ENCODE assay signal across 8 mouse cellular contexts in the genomic region with DNA sequence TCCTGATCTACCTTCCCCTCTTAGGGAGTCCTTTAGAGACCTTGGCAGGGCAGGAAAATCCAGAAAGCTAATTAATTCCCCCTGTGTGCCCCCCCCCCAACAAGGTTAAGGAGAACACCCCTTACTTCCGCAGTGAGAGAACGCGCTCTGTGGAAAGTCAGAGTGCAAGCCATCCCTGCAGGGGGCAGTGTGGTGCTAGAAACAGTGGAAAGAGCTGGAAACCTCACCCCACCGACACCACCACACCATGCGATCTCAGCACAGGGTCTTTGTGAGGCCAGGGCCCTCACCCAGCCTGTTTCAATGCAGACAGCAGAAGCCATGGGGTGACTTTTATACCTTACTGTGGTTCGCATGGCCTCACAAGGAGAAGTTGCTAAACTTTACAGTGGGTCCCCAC. TPM values are rescaled to one million over a fixed set of nuclear protein-coding genes. Genes with fewer than 3 reads are reported as not detected.
A peak's percentile ranks its signal among the peaks of the same experiment; 100 is the strongest.
DNase-seq lines count a peak whose midpoint lies in the region; ATAC-seq and TF ChIP-seq lines count a peak whose summit lies in the region.

No protein-coding gene starts in this region.

- H3K9me3 ChIP-seq in CH12.LX (replicated peaks; ENCODE audit: low read length), result no peaks in the 10 kb centered on the region
- no peaks in the 10 kb centered on the region for H3K9me3 ChIP-seq in forebrain, embryonic 13.5 days (replicated peaks)
- H3K9me3 ChIP-seq in lung, embryonic 16.5 days (ENCODE audit: control insufficient read depth, low read length), result no peaks in the 10 kb centered on the region

- in situ Hi-C loops in CH12.LX (cut with MboI; ENCODE audit: low pct_ligation_motif_present, low pct_unique_long_range_greater_than_20kb, low sequenced_read_pairs), result loop anchor here (5.0 to 10.0 kb wide), 2 partner anchors 84 to 227 kb away; no protein-coding TSS in a partner anchor

- ATAC-seq in forebrain, embryonic 13.5 days, result peak; percentile 52
- peak; percentile 73 to 84 for ATAC-seq in hematopoietic stem cell, adult 5-6 weeks (replicated peaks in 1 of 2; ENCODE audit: insufficient read depth in 1 of 2, low FRiP score in 2 of 2, low TSS enrichment in 1 of 2, low read depth in 1 of 2, poor library complexity in 2 of 2, severe bottlenecking in 2 of 2)
- ATAC-seq in lung, embryonic 16.5 days (ENCODE audit: low read depth), result peak; percentile 80

- H3K79me2 ChIP-seq in CH12.LX (replicated peaks; ENCODE audit: control insufficient read depth, extremely low read depth, insufficient read depth, poor library complexity, severe bottlenecking), result no peaks in the 10 kb centered on the region

- WGBS in forebrain, embryonic 13.5 days, result 10% methylated on average over 6 of the region's 6 CpGs
- WGBS in lung, embryonic 16.5 days, result 11% methylated on average over 6 of the region's 6 CpGs

- peaks cover 17% of the 10 kb centered on the region for H3K27me3 ChIP-seq in CH12.LX (replicated peaks)
- H3K27me3 ChIP-seq in forebrain, embryonic 13.5 days, result no peaks in the 10 kb centered on the region
- H3K27me3 ChIP-seq in lung, embryonic 16.5 days (ENCODE audit: control insufficient read depth, insufficient read depth, low read depth, low read length), result 0 out of 2 replicates have a peak, but pooled peaks cover 2% of the 10 kb centered on the region

- peak; percentile 80 for TF ChIP-seq RAD21 in CH12.LX (IDR thresholded peaks at IDR 0.05; ENCODE audit: low read depth, low read length)

- no peak overlapping the region for H3K27ac ChIP-seq in CH12.LX (ENCODE audit: insufficient read depth, low read depth)
- no peak overlapping the region for H3K27ac ChIP-seq in forebrain, embryonic 13.5 days
- no peak overlapping the region for H3K27ac ChIP-seq in lung, embryonic 16.5 days (ENCODE audit: low read length)

- peak; percentile 79 for DNase-seq in CH12.LX (ENCODE audit: extremely low read depth)
- DNase-seq in brain, embryonic 14.5 days (ENCODE audit: low read depth), result peak; percentile 73
- DNase-seq in layer of hippocampus, adult 18-20 months (ENCODE audit: low spot score in 2 of 2), result peak; percentile 67 to 87
- DNase-seq in ovary, postnatal 36 days (ENCODE audit: low spot score), result peak; percentile 80
- DNase-seq in urinary bladder, adult 2 months (ENCODE audit: low spot score), result peak; percentile 72

- no peak overlapping the region for H3K9ac ChIP-seq in CH12.LX (ENCODE audit: insufficient read depth, low read depth)
- H3K9ac ChIP-seq in forebrain, embryonic 13.5 days, result no peak overlapping the region
- H3K9ac ChIP-seq in lung, embryonic 16.5 days (ENCODE audit: low read length), result no peak overlapping the region

- no peak overlapping the region for H3K4me2 ChIP-seq in CH12.LX (ENCODE audit: insufficient read depth, low read depth, poor library complexity, severe bottlenecking)
- H3K4me2 ChIP-seq in forebrain, embryonic 13.5 days, result no peak overlapping the region
- no peak overlapping the region for H3K4me2 ChIP-seq in lung, embryonic 16.5 days (ENCODE audit: low read depth, low read length)

- dilution Hi-C loops in CH12.LX (cut with MboI; ENCODE audit: extremely low pct_ligation_motif_present, extremely low pct_unique_long_range_greater_than_20kb, low sequenced_read_pairs), result no loop called here

- H3K4me3 ChIP-seq in CH12.LX (replicated peaks in 1 of 3; ENCODE audit: low read depth in 2 of 3, low read length in 2 of 3, poor library complexity in 1 of 3), result no peak overlapping the region
- no peak overlapping the region for H3K4me3 ChIP-seq in forebrain, embryonic 13.5 days
- H3K4me3 ChIP-seq in lung, embryonic 16.5 days (ENCODE audit: low read length), result no peak overlapping the region

- peaks cover 0 to 7% of the 10 kb centered on the region in 2 experiments; a peak in 2 of 4 replicates for H3K4me1 ChIP-seq in CH12.LX (ENCODE audit: control insufficient read depth in 1 of 2, insufficient read depth in 2 of 2)
- H3K4me1 ChIP-seq in forebrain, embryonic 13.5 days, result no peaks in the 10 kb centered on the region
- H3K4me1 ChIP-seq in lung, embryonic 16.5 days (replicated peaks; ENCODE audit: control insufficient read depth, insufficient read depth, low read length), result peaks cover 8% of the 10 kb centered on the region; the same call in 1 of the 2 replicates

- no peaks in the 10 kb centered on the region for H3K36me3 ChIP-seq in CH12.LX (replicated peaks in 1 of 2; ENCODE audit: control insufficient read depth in 1 of 2, insufficient read depth in 1 of 2, low read length in 1 of 2)
- 0 out of 2 replicates have a peak, but pooled peaks cover 1% of the 10 kb centered on the region for H3K36me3 ChIP-seq in forebrain, embryonic 13.5 days (ENCODE audit: poor library complexity, severe bottlenecking)
- H3K36me3 ChIP-seq in lung, embryonic 16.5 days (ENCODE audit: control insufficient read depth, insufficient read depth, low read length), result no peaks in the 10 kb centered on the region

- TF ChIP-seq POLR2A in CH12.LX (IDR thresholded peaks at IDR 0.05; ENCODE audit: low read depth, low read length), result no peak
- no peak for TF ChIP-seq POLR2A in brain, embryonic 14.5 days (IDR thresholded peaks at IDR 0.05; ENCODE audit: borderline replicate concordance, extremely low read depth, insufficient read depth, insufficient read length, poor library complexity, severe bottlenecking)

- TF ChIP-seq EP300 in CH12.LX (IDR thresholded peaks at IDR 0.05; ENCODE audit: low read length), result no peak

- peak; percentile 41 to 71 for TF ChIP-seq CTCF in CH12.LX (conservative IDR thresholded peaks at IDR 0.05 in 1 of 2, IDR thresholded peaks at IDR 0.05 in 1 of 2; ENCODE audit: low read depth in 2 of 2, low read length in 2 of 2)
- TF ChIP-seq CTCF in brain, embryonic 14.5 days (IDR thresholded peaks at IDR 0.05; ENCODE audit: borderline replicate concordance, extremely low read depth, insufficient read depth, insufficient read length), result peak; percentile 79

TF ChIP-seq in CH12.LX, 34 proteins besides CTCF, POLR2A, EP300 and RAD21:
- TF ChIP-seq GABPA (IDR thresholded peaks at IDR 0.05; ENCODE audit: insufficient replicate concordance, low read depth, low read length), result no peak
- no peak for TF ChIP-seq NELFE (IDR thresholded peaks at IDR 0.05; ENCODE audit: low read depth, low read length)
- TF ChIP-seq POLR2AphosphoS2 (IDR thresholded peaks at IDR 0.05; ENCODE audit: low read depth, low read length), result no peak
- no peak for TF ChIP-seq ZMIZ1 (IDR thresholded peaks at IDR 0.05; ENCODE audit: low read depth, low read length)
- TF ChIP-seq ELF1 (IDR thresholded peaks at IDR 0.05; ENCODE audit: low read depth, low read length), result 0 out of 2 replicates have a peak, but pooled peaks have one; percentile 41
- TF ChIP-seq MEF2A (IDR thresholded peaks at IDR 0.05; ENCODE audit: borderline replicate concordance, low read depth, low read length), result no peak
- no peak for TF ChIP-seq MAX (IDR thresholded peaks at IDR 0.05; ENCODE audit: low read length)
- TF ChIP-seq MXI1 (IDR thresholded peaks at IDR 0.05; ENCODE audit: low read depth, low read length), result no peak
- no peak for TF ChIP-seq ZKSCAN1 (IDR thresholded peaks at IDR 0.05; ENCODE audit: borderline replicate concordance, low read depth, low read length)
- no peak for TF ChIP-seq PAX5 (IDR thresholded peaks at IDR 0.05; ENCODE audit: low read length)
- TF ChIP-seq E2F4 (IDR thresholded peaks at IDR 0.05; ENCODE audit: insufficient replicate concordance, low read depth, low read length), result no peak
- TF ChIP-seq CHD2 (IDR thresholded peaks at IDR 0.05; ENCODE audit: low read length), result no peak
- TF ChIP-seq SMC3 (IDR thresholded peaks at IDR 0.05; ENCODE audit: low read depth, low read length), result peak; percentile 71
- no peak for TF ChIP-seq SIN3A (IDR thresholded peaks at IDR 0.05; ENCODE audit: low read length)
- TF ChIP-seq IRF4 (IDR thresholded peaks at IDR 0.05; ENCODE audit: low read depth, low read length), result no peak
- no peak for TF ChIP-seq NRF1 (IDR thresholded peaks at IDR 0.05; ENCODE audit: low read depth, low read length)
- TF ChIP-seq MYC (IDR thresholded peaks at IDR 0.05; ENCODE audit: low read depth, low read length), result no peak
- TF ChIP-seq ZNF384 (IDR thresholded peaks at IDR 0.05; ENCODE audit: low read depth, low read length), result no peak
- no peak for TF ChIP-seq USF2 (conservative IDR thresholded peaks at IDR 0.05; ENCODE audit: low read depth, low read length)
- TF ChIP-seq ETS1 (conservative IDR thresholded peaks at IDR 0.05; ENCODE audit: low read depth, low read length), result no peak
- peak; percentile 44 for TF ChIP-seq ZC3H11A (IDR thresholded peaks at IDR 0.05; ENCODE audit: low read depth, low read length)

RNA-seq across cellular contexts. Expression of gene D430019H16Rik, which starts 44.2 kb away (rescaled TPM):
- total RNA-seq in CH12.LX (2012; rRNA removed) (0.34 and 0.42 TPM in 2 replicates), CH12.LX (2014; rRNA removed) (0.81 and 0.91 TPM in 2 replicates)
- polyA plus RNA-seq in CH12.LX (2012; ENCODE audit: insufficient read length, low read depth), result 0.94 and 0.96 TPM in 2 replicates
- polyA plus RNA-seq in brain, embryonic 14.5 days (2012; rRNA removed), result 90.3 and 133 TPM in 2 replicates
- polyA plus RNA-seq in forebrain, embryonic 13.5 days (2015; fragmentation: Nextera tagmentation; extraction: Ambion mirVana), result 9.1 and 10.3 TPM in 2 replicates
- total RNA-seq in hematopoietic stem cell, adult 5-6 weeks (2017), result 0.19 TPM in 1 of 2 replicates, not detected in the other
- 100 to 1,000 TPM; 108 to 114 TPM for total RNA-seq in layer of hippocampus, adult 18-20 months (2021)
- 1.1 and 1.2 TPM in 2 replicates for polyA plus RNA-seq in lung, embryonic 16.5 days (2015; fragmentation: Nextera tagmentation; extraction: Ambion mirVana)
- polyA plus RNA-seq in urinary bladder, adult 2 months (2012; rRNA removed), result 3.5 and 4.4 TPM in 2 replicates
